Comparison of ENCODE assay signal across 14 mouse cellular contexts in genomic region chr1:99287834-99288233, GRCm38 (mm10).
"Had no signal": no experiment of that assay in that cellular context is flagged by ENCODE, and none has a peak within 500 bp of the region (broad histone marks: within the 10 kb centered on the region; RNA-seq: fewer than 3 reads in every experiment).

No protein-coding gene starts in this region.

- H3K27ac ChIP-seq: embryonic facial prominence, embryonic 10.5 days; embryonic facial prominence, embryonic 12.5 days; embryonic facial prominence, embryonic 13.5 days; embryonic facial prominence, embryonic 15.5 days; forebrain, embryonic 10.5 days; forebrain, embryonic 12.5 days; forebrain, embryonic 13.5 days; forebrain, embryonic 15.5 days; gastrocnemius, adult 2 months; heart, adult 2 months had no signal

- H3K4me2 ChIP-seq: embryonic facial prominence, embryonic 12.5 days; embryonic facial prominence, embryonic 13.5 days; embryonic facial prominence, embryonic 15.5 days; forebrain, embryonic 12.5 days; forebrain, embryonic 13.5 days; forebrain, embryonic 15.5 days had no signal

- ATAC-seq: forebrain, embryonic 13.5 days; forebrain, embryonic 14.5 days; forebrain, embryonic 15.5 days; forebrain, embryonic 16.5 days; forebrain, postnatal 0 days had no signal

- H3K4me3 ChIP-seq: embryonic facial prominence, embryonic 10.5 days; embryonic facial prominence, embryonic 12.5 days; embryonic facial prominence, embryonic 13.5 days; embryonic facial prominence, embryonic 15.5 days; erythroblast, embryonic 14.5 days; forebrain, embryonic 10.5 days; forebrain, embryonic 12.5 days; forebrain, embryonic 13.5 days; forebrain, embryonic 15.5 days; gastrocnemius, adult 2 months; heart, adult 2 months had no signal

- H3K9me3 ChIP-seq: embryonic facial prominence, embryonic 10.5 days; embryonic facial prominence, embryonic 12.5 days; embryonic facial prominence, embryonic 13.5 days; embryonic facial prominence, embryonic 15.5 days; forebrain, embryonic 10.5 days; forebrain, embryonic 12.5 days; forebrain, embryonic 13.5 days; forebrain, embryonic 15.5 days had no signal

- H3K4me1 ChIP-seq: embryonic facial prominence, embryonic 10.5 days; embryonic facial prominence, embryonic 12.5 days; embryonic facial prominence, embryonic 13.5 days; embryonic facial prominence, embryonic 15.5 days; forebrain, embryonic 10.5 days; forebrain, embryonic 12.5 days; forebrain, embryonic 13.5 days; forebrain, embryonic 15.5 days had no signal

- H3K27me3 ChIP-seq: embryonic facial prominence, embryonic 12.5 days; embryonic facial prominence, embryonic 13.5 days; embryonic facial prominence, embryonic 15.5 days; forebrain, embryonic 12.5 days; forebrain, embryonic 13.5 days; forebrain, embryonic 15.5 days had no signal

- H3K9ac ChIP-seq: embryonic facial prominence, embryonic 12.5 days; embryonic facial prominence, embryonic 13.5 days; embryonic facial prominence, embryonic 15.5 days; forebrain, embryonic 12.5 days; forebrain, embryonic 13.5 days; forebrain, embryonic 15.5 days; forebrain, postnatal 0 days had no signal

- H3K36me3 ChIP-seq: embryonic facial prominence, embryonic 10.5 days; embryonic facial prominence, embryonic 12.5 days; embryonic facial prominence, embryonic 13.5 days; embryonic facial prominence, embryonic 15.5 days; forebrain, embryonic 10.5 days; forebrain, embryonic 12.5 days; forebrain, embryonic 15.5 days had no signal
